Mouse (Mus musculus): Measurements from ENCODE around the gene Klhdc8a.

DNA sequence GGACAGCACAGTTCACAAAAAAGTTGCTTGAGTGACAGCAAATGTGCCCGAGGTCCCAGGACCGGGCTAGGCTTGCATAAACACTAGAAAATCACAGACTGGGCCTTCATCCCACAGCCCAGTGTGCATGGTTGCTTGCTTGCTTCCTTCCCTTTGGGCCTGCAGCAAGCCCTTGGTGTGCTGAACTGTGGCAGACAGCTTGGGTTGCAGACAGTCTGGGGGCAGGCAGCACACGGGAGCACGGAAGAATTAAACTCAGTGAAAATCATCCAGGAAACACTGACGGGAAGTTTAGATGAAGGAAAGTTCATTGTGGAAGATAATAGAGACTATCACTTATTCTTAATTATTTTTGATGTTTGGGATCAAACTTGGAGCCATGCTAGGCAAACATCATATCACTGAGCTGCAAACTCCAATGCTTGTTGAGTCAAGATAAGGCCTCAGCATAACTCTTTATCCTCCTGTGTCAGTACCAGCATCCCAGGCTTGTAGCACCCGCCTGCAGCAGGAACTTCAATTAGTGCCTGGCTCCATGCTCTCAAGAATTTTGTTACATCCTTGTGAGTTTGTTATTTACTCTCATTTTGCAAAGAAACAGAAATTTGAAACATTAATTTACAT, 35.9 kb downstream of the Klhdc8a start:
- TF ChIP-seq NANOG (IDR thresholded peaks at IDR 0.05; ENCODE audit: borderline replicate concordance, low read length) (no peak), CTCF (conservative IDR thresholded peaks at IDR 0.05; ENCODE audit: low read length) (no peak), POU5F1 (IDR thresholded peaks at IDR 0.05; ENCODE audit: borderline replicate concordance, low read length) (no peak)
